Mouse (Mus musculus): Measurements from ENCODE around the gene Wnt5a. TPM values are rescaled to one million over a fixed set of nuclear protein-coding genes. Genes with fewer than 3 reads are reported as not detected.

The Wnt5a gene
- polyA plus RNA-seq (2011; ENCODE audit: insufficient read depth, insufficient read length, low read depth, missing spikeins): 0.99 and 1.3 TPM in 2 replicates

DNA sequence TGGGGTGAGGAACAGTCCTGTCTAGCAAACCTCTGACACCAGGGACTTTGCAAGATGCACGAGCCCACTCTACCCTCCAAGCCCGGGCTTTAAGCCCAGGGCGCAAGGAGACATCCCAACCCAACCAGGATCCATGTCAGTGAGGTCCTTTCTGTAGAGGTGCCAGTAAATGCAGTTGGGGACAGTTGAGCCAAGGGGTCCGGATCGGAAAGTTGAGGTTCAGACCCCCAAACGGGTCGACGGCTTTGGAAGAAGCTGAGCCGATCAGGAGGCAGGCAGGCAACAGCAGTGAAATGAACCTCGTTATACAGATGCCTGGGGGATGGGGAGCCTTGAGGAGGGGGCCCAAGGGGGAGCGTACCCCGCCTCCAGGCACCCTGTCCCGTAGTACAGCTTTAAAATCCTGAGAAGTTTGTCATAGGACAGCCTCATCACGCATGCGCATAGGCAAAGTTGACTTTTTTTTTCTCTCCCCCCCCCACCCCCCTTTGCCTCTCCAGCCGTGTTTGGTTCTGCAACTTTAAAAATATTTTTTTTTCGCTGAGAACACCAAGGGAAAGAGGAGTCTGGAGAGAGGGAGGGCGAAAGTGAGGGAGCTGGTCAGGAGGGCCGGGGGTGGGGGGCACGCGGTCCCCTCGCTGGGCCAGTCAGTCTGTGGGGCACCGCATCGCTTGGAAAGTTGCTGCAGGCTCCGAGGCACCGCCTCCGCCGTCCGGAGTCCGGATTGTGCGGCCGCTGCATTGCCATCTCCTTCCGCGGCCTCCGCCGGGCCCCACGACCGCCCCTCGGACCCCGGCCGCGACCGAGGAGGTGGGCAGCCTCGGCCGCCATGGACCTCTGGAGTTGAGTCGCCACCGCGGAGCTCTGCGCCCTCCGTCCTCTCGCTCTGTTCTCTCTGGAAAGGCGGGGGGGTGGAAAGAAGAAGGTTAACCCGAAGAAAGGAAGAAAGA lies at the start of gene Wnt5a:
Gene Wnt5a (plus strand): TSS at position 650 of the 950 bp plus-strand sequence.
- H3K4me1 ChIP-seq (ENCODE audit: control insufficient read depth, insufficient read depth, low read length): no peaks in the 10 kb centered on the region
- peaks cover 36% of the 10 kb centered on the region for H3K27me3 ChIP-seq (ENCODE audit: control insufficient read depth, insufficient read depth, low read length, poor library complexity, severe bottlenecking)
- no peaks in the 10 kb centered on the region for H3K9me3 ChIP-seq (replicated peaks; ENCODE audit: control insufficient read depth, insufficient read depth, low read length, poor library complexity, severe bottlenecking)
- TF ChIP-seq CTCF (IDR thresholded peaks at IDR 0.05; ENCODE audit: low read depth, low read length): no peak
- peak within 1 kb of the TSS; percentile 47; the same call in 1 of the 2 replicates for H3K9ac ChIP-seq (ENCODE audit: low read depth, poor library complexity, severe bottlenecking)
- H3K4me3 ChIP-seq (ENCODE audit: low read depth, low read length): peak within 1 kb of the TSS; percentile 48
- no peak within 1 kb of the TSS for H3K27ac ChIP-seq (ENCODE audit: insufficient read depth, low read length)
- H3K36me3 ChIP-seq (ENCODE audit: control insufficient read depth, insufficient read depth, low read length, poor library complexity, severe bottlenecking): no peaks in the 10 kb centered on the region

DNA sequence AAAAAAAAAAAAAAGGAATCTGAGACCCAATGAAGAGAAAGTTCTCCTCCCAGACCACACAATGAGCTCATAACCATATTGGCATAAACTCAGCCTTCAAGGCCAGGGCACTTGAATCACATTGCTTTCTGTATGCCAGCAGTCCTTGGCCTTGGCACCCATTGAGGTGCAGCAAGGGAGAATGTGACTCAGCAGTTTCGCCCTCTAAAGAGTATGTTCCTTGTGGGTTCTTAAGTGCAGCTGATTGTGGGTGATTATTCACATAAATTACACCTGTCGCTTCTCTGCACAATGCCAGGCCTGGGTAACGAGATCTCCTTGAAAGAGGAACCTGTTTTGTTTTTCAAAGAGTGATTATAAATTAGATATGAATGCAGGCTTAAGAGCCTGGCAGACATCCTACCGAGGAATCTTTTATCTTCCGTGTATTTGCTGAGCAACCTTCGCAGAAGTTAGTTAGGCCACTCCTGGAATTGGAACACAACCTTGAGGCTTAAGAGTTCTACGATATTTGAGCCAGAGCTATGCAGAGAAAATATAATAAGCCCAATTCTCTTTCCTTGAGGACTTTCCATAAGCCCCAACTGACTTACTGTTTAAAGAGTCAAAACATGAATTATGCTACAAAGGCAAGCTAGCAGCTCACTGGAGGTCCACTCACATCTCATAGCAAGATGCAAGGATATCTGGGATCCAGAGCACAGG lies 48.0 kb upstream of the Wnt5a start:
- Histone ChIP-seq H3K4me1 (ENCODE audit: control insufficient read depth, insufficient read depth, low read length) (no peaks in the 10 kb centered on the region), H3K9ac (ENCODE audit: low read depth, poor library complexity, severe bottlenecking) (no peak overlapping the region), H3K27ac (ENCODE audit: insufficient read depth, low read length) (no peak overlapping the region), H3K9me3 (replicated peaks; ENCODE audit: control insufficient read depth, insufficient read depth, low read length, poor library complexity, severe bottlenecking) (peaks cover 3% of the 10 kb centered on the region; the same call in 1 of the 2 replicates), H3K27me3 (ENCODE audit: control insufficient read depth, insufficient read depth, low read length, poor library complexity, severe bottlenecking) (no peaks in the 10 kb centered on the region), H3K36me3 (ENCODE audit: control insufficient read depth, insufficient read depth, low read length, poor library complexity, severe bottlenecking) (no peaks in the 10 kb centered on the region), H3K4me3 (ENCODE audit: low read depth, low read length) (no peak overlapping the region)
- TF ChIP-seq EP300 (IDR thresholded peaks at IDR 0.05; ENCODE audit: insufficient read depth, low read depth, low read length) (no peak), CTCF (IDR thresholded peaks at IDR 0.05; ENCODE audit: low read depth, low read length) (no peak), POLR2A (IDR thresholded peaks at IDR 0.05; ENCODE audit: insufficient read depth, low read length) (no peak)

DNA sequence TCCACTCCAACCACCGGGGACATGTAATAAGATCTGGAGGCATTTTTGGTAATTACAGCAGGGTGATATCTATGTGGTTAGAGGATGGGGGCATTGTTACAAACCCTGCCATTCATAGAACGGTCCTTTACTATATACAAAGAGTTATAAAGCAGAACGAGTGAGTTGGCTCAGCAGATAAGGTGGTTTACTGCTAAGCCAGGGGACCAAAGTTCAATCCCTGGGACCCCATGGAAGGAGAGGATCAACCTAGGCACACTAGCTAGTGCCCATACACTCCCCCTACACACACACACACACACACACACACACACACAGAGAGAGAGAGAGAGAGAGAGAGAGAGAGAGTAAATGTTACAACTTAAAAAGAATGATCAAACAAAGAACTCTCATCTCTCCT lies 47.1 kb upstream of the Wnt5a start:
- no peak overlapping the region for H3K9ac ChIP-seq (ENCODE audit: low read depth, poor library complexity, severe bottlenecking)
- no peaks in the 10 kb centered on the region for H3K27me3 ChIP-seq (ENCODE audit: control insufficient read depth, insufficient read depth, low read length, poor library complexity, severe bottlenecking)
- H3K9me3 ChIP-seq (replicated peaks; ENCODE audit: control insufficient read depth, insufficient read depth, low read length, poor library complexity, severe bottlenecking): peaks cover 3% of the 10 kb centered on the region; the same call in 1 of the 2 replicates
- TF ChIP-seq EP300 (IDR thresholded peaks at IDR 0.05; ENCODE audit: insufficient read depth, low read depth, low read length): no peak
- TF ChIP-seq POLR2A (IDR thresholded peaks at IDR 0.05; ENCODE audit: insufficient read depth, low read length): no peak
- no peak for TF ChIP-seq CTCF (IDR thresholded peaks at IDR 0.05; ENCODE audit: low read depth, low read length)
- no peak overlapping the region for H3K4me3 ChIP-seq (ENCODE audit: low read depth, low read length)
- H3K27ac ChIP-seq (ENCODE audit: insufficient read depth, low read length): no peak overlapping the region
- no peaks in the 10 kb centered on the region for H3K4me1 ChIP-seq (ENCODE audit: control insufficient read depth, insufficient read depth, low read length)
- no peaks in the 10 kb centered on the region for H3K36me3 ChIP-seq (ENCODE audit: control insufficient read depth, insufficient read depth, low read length, poor library complexity, severe bottlenecking)

DNA sequence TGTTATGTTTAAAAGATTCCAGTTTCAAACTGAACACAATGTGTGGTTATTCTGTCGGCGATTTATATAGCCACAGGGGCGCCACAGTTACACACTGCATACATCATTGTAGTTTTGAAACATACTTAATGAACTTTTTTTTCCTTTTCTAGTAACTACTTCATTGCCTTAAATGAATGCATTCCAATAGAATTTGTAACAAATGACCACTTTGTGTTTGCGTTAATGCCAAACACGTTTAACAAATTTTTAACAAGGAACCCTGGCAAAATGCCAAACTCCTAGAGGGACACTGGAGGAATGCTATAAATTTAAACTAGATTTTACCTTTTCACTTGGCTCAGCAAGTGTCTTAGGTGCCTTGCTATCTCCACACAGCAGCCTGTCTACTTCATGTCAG lies 36.6 kb upstream of the Wnt5a start:
- no peak for TF ChIP-seq CTCF (IDR thresholded peaks at IDR 0.05; ENCODE audit: low read depth, low read length)
- TF ChIP-seq POLR2A (IDR thresholded peaks at IDR 0.05; ENCODE audit: insufficient read depth, low read length): no peak
- no peak for TF ChIP-seq EP300 (IDR thresholded peaks at IDR 0.05; ENCODE audit: insufficient read depth, low read depth, low read length)
- H3K9me3 ChIP-seq (replicated peaks; ENCODE audit: control insufficient read depth, insufficient read depth, low read length, poor library complexity, severe bottlenecking): no peaks in the 10 kb centered on the region
- no peak overlapping the region for H3K4me3 ChIP-seq (ENCODE audit: low read depth, low read length)
- no peaks in the 10 kb centered on the region for H3K4me1 ChIP-seq (ENCODE audit: control insufficient read depth, insufficient read depth, low read length)
- no peak overlapping the region for H3K27ac ChIP-seq (ENCODE audit: insufficient read depth, low read length)
- H3K27me3 ChIP-seq (ENCODE audit: control insufficient read depth, insufficient read depth, low read length, poor library complexity, severe bottlenecking): no peaks in the 10 kb centered on the region
- H3K9ac ChIP-seq (ENCODE audit: low read depth, poor library complexity, severe bottlenecking): no peak overlapping the region
- H3K36me3 ChIP-seq (ENCODE audit: control insufficient read depth, insufficient read depth, low read length, poor library complexity, severe bottlenecking): no peaks in the 10 kb centered on the region

DNA sequence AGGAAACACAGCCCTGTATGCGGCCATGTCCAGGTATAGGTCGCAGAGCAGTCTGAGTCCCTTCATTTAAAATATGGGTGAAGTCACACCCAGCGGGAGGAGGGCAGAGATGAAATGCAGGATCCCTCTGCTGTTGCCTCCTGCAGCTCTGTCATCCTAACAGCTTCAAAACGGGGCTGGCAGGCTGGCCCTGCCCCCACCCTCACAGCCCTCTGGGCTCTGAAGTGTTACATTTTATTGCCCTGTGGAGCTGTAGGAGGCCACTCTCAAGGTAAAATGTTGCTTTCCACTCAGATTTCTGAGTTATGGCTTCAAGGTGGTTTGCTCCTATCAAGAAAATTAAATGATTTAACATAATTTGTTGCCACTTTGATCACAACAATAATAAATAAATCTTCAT lies 34.9 kb upstream of the Wnt5a start:
- Histone ChIP-seq H3K27me3 (ENCODE audit: control insufficient read depth, insufficient read depth, low read length, poor library complexity, severe bottlenecking) (no peaks in the 10 kb centered on the region), H3K4me3 (ENCODE audit: low read depth, low read length) (no peak overlapping the region), H3K4me1 (ENCODE audit: control insufficient read depth, insufficient read depth, low read length) (no peaks in the 10 kb centered on the region), H3K36me3 (ENCODE audit: control insufficient read depth, insufficient read depth, low read length, poor library complexity, severe bottlenecking) (no peaks in the 10 kb centered on the region), H3K27ac (ENCODE audit: insufficient read depth, low read length) (no peak overlapping the region), H3K9me3 (replicated peaks; ENCODE audit: control insufficient read depth, insufficient read depth, low read length, poor library complexity, severe bottlenecking) (no peaks in the 10 kb centered on the region), H3K9ac (ENCODE audit: low read depth, poor library complexity, severe bottlenecking) (no peak overlapping the region)
- TF ChIP-seq POLR2A (IDR thresholded peaks at IDR 0.05; ENCODE audit: insufficient read depth, low read length) (no peak), EP300 (IDR thresholded peaks at IDR 0.05; ENCODE audit: insufficient read depth, low read depth, low read length) (no peak), CTCF (IDR thresholded peaks at IDR 0.05; ENCODE audit: low read depth, low read length) (no peak)

DNA sequence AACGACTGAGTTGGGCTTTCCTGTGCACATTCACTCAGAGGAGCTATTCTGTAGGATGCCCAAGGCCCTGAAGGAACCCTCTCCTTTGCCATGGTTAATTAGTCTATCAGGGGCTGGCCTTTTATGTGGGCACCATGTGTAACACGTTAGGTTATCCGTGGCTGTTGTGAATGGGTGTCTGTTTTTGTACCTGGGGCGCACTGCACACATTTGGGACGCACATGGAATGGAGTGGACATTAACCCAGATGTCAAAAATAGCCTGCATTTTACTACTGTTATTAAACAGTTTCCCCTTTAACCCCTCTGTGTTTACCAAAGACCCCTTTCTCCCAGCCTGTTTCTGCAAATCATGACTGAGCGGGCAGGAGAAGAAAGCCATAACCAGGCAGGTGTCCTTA lies 34.3 kb upstream of the Wnt5a start:
- no peaks in the 10 kb centered on the region for H3K9me3 ChIP-seq (replicated peaks; ENCODE audit: control insufficient read depth, insufficient read depth, low read length, poor library complexity, severe bottlenecking)
- H3K4me3 ChIP-seq (ENCODE audit: low read depth, low read length): no peak overlapping the region
- H3K27ac ChIP-seq (ENCODE audit: insufficient read depth, low read length): no peak overlapping the region
- no peaks in the 10 kb centered on the region for H3K27me3 ChIP-seq (ENCODE audit: control insufficient read depth, insufficient read depth, low read length, poor library complexity, severe bottlenecking)
- no peaks in the 10 kb centered on the region for H3K4me1 ChIP-seq (ENCODE audit: control insufficient read depth, insufficient read depth, low read length)
- TF ChIP-seq CTCF (IDR thresholded peaks at IDR 0.05; ENCODE audit: low read depth, low read length): no peak
- no peak for TF ChIP-seq EP300 (IDR thresholded peaks at IDR 0.05; ENCODE audit: insufficient read depth, low read depth, low read length)
- TF ChIP-seq POLR2A (IDR thresholded peaks at IDR 0.05; ENCODE audit: insufficient read depth, low read length): no peak
- no peak overlapping the region for H3K9ac ChIP-seq (ENCODE audit: low read depth, poor library complexity, severe bottlenecking)
- no peaks in the 10 kb centered on the region for H3K36me3 ChIP-seq (ENCODE audit: control insufficient read depth, insufficient read depth, low read length, poor library complexity, severe bottlenecking)
